Mouse (Mus musculus) bone marrow, adult 2 months (tissue): Measurements from ENCODE around the gene Boll. TPM values are rescaled to one million over a fixed set of nuclear protein-coding genes. Genes with fewer than 3 reads are reported as not detected.

ENCODE experiments used
- H3K27ac ChIP-seq: fragments of 200-500 bp; 2 replicates; pipeline ENCODE4 v1.5.1; 2012; ENCODE audit warnings: low read depth, mild to moderate bottlenecking, control low read depth, inconsistent platforms, low read length; ENCODE audit not compliant: control insufficient read depth, poor library complexity, insufficient read depth
- H3K4me1 ChIP-seq: fragments of 200-500 bp; 2 replicates; pipeline ENCODE4 v1.6.1; 2011; ENCODE audit warnings: low read length; ENCODE audit not compliant: control insufficient read depth, insufficient read depth
- H3K4me3 ChIP-seq: fragments of 200-500 bp; replicated peaks from 2 replicates; pipeline ENCODE3; 2011; ENCODE audit warnings: mild to moderate bottlenecking, low read depth, low read length, control low read depth; ENCODE audit not compliant: control insufficient read depth
- CTCF ChIP-seq: fragments of 200-500 bp; IDR thresholded peaks from 2 replicates; pipeline ENCODE4 v1.5.1; 2011; ENCODE audit warnings: low read length, control low read depth; ENCODE audit not compliant: control insufficient read depth, insufficient read depth
- POLR2A ChIP-seq: fragments of 200-500 bp; IDR thresholded peaks from 2 replicates; pipeline ENCODE4 v1.6.1; 2011; ENCODE audit warnings: low read depth, mild to moderate bottlenecking, control low read depth, low read length, borderline replicate concordance; ENCODE audit not compliant: control insufficient read depth
- WGBS: fragments of 180-500 bp; shearing (Covaris S2); methylation state at CpG from one replicate; pipeline ENCODE4 v1.1.7; 2018; 5-methylcytosine and 5-hydroxymethylcytosine counted together
- polyA plus RNA-seq: library from polyadenylated mRNA; stranded (reverse); fragments of >200 nt; gene quantifications from 2 replicates; pipeline ENCODE4 v1.2.4, GENCODE M21; 2011; ENCODE audit warnings: low replicate concordance; ENCODE audit not compliant: missing spikeins, insufficient read depth, insufficient read length

Boll gene
- polyA plus RNA-seq, 1 experiment = not detected

DNA sequence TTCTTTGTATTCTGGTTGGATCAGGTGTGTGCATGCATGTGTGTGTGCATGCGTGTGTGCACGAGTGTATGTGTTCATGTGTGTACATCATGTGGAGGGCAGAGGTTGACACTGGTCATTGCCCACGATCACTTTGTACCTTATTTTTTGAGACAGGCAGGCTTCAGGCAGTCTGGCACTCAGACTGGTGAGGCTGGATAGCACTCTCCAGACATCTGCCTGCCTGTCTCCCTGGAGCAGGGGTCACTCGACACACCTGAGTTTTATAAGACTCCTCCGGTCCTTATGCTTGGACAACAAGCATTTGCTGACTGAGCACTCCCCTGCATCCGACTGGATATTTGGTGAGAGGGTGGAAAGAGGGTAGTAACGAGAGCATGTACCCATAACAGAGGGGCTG, 140.2 kb downstream of the Boll start:
- Histone ChIP-seq H3K27ac (no peak overlapping the region), H3K4me1 (no peaks in the 10 kb centered on the region), H3K4me3 (no peak overlapping the region)
- 82% methylated on average over 7 of the region's 7 CpGs for WGBS
- TF ChIP-seq CTCF (no peak), POLR2A (no peak)

DNA sequence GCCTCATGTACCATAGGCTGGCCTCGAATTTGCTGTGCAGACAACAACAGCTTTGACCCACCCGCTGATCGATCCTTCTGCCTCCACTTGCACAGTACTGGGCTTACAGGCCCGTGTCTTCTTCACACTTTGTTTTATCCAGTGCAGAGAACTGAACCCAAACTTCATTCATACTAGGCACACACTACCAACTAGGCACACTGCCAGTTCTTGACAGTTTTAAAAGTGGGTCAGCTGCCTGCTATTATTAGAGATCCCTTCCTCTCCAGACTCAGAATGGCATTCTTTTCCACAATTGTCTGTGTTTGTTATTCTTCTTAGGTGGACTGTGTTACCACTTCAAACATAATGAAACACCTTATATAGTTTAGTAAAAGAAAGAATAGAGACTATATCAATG, 141.9 kb downstream of the Boll start:
- Histone ChIP-seq H3K4me1 (no peaks in the 10 kb centered on the region), H3K27ac (no peak overlapping the region), H3K4me3 (no peak overlapping the region)
- TF ChIP-seq POLR2A (no peak), CTCF (no peak)
- WGBS = 66% methylated on average over 4 of the region's 4 CpGs

DNA sequence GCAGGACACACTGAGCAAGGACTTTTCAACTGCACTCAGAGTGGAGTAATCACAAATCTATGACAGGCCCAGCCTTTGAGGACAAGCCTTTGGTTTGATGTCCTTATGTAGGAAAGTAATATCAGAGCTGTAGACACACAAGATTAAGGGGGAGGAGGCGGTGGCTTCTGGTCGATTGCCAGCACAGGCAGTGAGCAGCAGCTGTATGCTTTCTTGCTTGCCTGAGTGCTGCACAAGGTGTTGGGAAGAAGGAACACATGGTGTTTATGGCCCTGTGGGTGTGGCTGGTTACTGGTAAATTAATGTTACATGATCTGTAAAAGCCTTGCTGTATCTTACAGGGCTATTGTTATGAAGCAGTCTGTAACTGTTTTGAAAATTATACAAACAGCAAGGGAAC, 146.1 kb downstream of the Boll start:
- 36% methylated on average over 2 of the region's 2 CpGs for WGBS
- Histone ChIP-seq H3K4me1 (peaks cover 1% of the 10 kb centered on the region; the same call in 1 of the 2 replicates), H3K27ac (no peak overlapping the region), H3K4me3 (no peak overlapping the region)
- no peak for TF ChIP-seq POLR2A
- no peak for TF ChIP-seq CTCF

DNA sequence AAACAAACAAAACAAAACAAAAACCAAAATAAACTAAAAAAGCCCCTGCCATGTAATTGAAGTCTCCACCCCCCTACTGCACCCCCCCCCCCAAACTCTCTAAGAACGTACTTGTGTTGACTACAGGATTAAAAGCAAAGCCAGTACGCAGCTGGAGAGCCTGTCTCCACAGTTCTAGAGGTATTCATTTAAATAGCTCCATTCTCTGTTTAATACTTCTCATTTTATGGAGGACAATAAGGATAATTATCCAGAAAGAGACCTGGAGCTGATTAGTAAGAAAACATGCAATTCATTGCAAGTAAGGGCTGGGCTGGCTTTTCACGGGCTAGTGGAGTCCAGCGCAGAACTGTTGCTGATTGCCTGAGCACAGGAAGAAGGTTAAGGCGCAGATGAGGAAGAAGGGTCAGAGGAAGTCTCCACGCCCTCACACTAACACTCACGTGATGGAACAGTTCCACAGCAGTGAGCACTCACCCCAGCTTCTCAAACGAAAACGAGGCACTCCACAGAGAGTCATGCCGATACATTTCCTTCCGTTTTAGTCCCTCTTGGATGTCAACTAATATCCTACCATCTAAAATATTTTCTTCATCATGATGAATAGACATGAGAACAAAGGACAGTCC, 148.0 kb downstream of the Boll start:
- H3K4me3 ChIP-seq = no peak overlapping the region
- TF ChIP-seq POLR2A (no peak), CTCF (peak; percentile 11; the same call in 1 of the 2 replicates)
- H3K27ac ChIP-seq = peak overlapping the region; percentile 62; the same call in 1 of the 2 replicates
- peaks cover 8% of the 10 kb centered on the region; the same call in 1 of the 2 replicates for H3K4me1 ChIP-seq
- WGBS = 19% methylated on average over 11 of the region's 11 CpGs

DNA sequence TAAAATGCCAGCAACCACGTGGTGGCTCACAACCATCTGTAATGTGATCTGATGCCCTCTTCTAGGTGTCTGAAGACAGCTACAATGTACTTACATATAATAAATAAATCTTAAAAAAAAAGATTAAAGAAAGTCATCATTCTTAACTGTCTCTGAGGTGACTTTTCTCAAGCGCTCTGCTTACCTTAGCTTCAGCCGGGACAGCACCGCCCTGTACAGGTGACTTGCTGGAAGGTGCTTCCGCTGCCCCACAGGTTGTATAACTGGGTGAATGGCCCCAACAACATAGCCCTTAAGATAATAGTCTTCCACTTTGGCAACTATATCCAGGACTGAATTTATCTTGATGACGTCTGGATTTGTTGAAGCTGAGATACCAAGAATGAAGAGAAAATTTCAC, 149.3 kb downstream of the Boll start:
- Histone ChIP-seq H3K4me3 (no peak overlapping the region), H3K4me1 (peaks cover 8% of the 10 kb centered on the region; the same call in 1 of the 2 replicates), H3K27ac (no peak overlapping the region)
- WGBS = 90% methylated on average over 6 of the region's 6 CpGs
- no peak for TF ChIP-seq POLR2A
- no peak for TF ChIP-seq CTCF

DNA sequence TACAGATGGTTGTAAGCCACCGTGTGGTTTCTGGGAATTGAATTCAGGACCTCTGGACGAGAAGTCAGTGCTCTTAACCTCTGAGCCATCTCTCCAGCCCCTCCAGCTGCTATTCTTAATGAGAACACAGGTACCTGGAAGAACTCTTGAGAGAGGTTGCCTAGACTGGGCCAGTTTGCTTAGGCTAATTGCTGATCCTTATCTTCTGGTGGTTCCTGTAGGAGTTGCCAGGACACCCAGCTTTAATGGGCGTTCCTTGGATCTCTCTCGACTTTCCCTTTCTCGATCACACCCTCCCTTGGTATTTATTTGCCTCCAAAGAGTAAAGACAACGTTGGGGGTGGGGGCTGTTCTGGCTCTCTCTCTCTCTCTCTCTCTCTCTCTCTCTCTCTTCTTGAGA, 149.8 kb downstream of the Boll start:
- no peak for TF ChIP-seq CTCF
- TF ChIP-seq POLR2A = no peak
- Histone ChIP-seq H3K4me1 (peaks cover 10% of the 10 kb centered on the region), H3K27ac (no peak overlapping the region), H3K4me3 (no peak overlapping the region)
- WGBS = 74% methylated on average over 6 of the region's 6 CpGs

DNA sequence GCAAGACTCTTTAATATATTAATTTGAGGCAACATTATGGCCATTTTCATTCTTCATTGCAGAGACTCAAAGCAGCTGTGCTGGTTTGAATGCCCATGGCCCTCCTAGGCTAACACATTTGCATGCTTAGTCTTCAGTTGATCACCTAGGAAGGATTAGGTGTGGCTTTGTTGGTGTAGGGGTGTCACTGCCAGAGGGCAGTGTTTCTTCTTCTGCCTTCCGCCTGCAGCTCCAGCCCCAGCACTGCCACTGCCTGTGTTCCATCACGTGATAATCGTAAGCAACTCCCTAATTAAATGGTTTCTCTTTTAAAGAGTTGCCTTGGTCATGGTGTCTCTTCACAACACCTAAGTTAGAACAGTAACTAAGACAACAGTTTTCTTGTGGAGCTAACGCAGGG, 150.5 kb downstream of the Boll start:
- TF ChIP-seq POLR2A (no peak), CTCF (no peak)
- WGBS = 72% methylated on average over 4 of the region's 4 CpGs
- no peak overlapping the region for H3K4me3 ChIP-seq

DNA sequence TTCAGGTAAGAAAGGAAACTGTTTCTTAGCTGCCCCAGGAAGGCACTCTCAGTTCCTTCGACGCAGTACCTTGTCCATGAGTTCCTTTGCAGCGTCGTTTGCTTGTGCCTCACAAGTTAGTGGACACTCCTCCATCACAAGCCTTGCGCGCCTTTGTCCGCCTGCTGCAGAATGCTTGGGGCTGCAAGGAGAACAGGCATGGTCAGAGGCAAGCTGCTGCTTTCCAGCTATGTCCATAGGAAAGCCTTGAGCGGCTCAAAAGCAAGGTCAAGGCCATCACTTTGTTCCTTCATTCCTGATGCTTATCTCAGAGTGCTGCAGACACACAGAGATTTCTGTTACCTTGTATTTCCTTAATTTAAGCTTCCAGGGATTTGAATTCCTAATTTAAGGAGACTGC, 152.2 kb downstream of the Boll start:
- 75% methylated on average over 8 of the region's 8 CpGs for WGBS
- no peak for TF ChIP-seq POLR2A
- no peak for TF ChIP-seq CTCF
- Histone ChIP-seq H3K4me1 (peaks cover 12% of the 10 kb centered on the region), H3K4me3 (no peak overlapping the region), H3K27ac (peak overlapping the region; percentile 58; the same call in 1 of the 2 replicates)

More for the DNA sequence above, 150.5 kb downstream of the Boll start:
- H3K27ac ChIP-seq = no peak overlapping the region
- peaks cover 12% of the 10 kb centered on the region for H3K4me1 ChIP-seq
